10 mouse cellular contexts compared by ENCODE assay signal in genomic region chr1:191592016-191592720, GRCm38 (mm10). TPM values are rescaled to one million over a fixed set of nuclear protein-coding genes. Genes with fewer than 3 reads are reported as not detected.
DNase-seq lines count a peak whose midpoint lies in the region; TF ChIP-seq lines count a peak whose summit lies in the region.
"Had no signal": no experiment of that assay in that cellular context is flagged by ENCODE, and none has a peak within 500 bp of the region (broad histone marks: within the 10 kb centered on the region; RNA-seq: fewer than 3 reads in every experiment).

No protein-coding gene starts in this region.

- peaks cover 86% of the 10 kb centered on the region for H3K36me3 ChIP-seq in megakaryocyte, embryonic 14.5 days (replicated peaks; ENCODE audit: low read length)
- H3K36me3 ChIP-seq in forebrain, embryonic 10.5 days (replicated peaks) = peaks cover 100% of the 10 kb centered on the region

- H3K4me3 ChIP-seq in cortical plate, adult 2 months (ENCODE audit: insufficient read depth, low read length) = no peak overlapping the region
- peak overlapping the region; percentile 33 for H3K4me3 ChIP-seq in megakaryocyte, embryonic 14.5 days (replicated peaks)
- no peak overlapping the region for H3K4me3 ChIP-seq in forebrain, embryonic 10.5 days
- H3K4me3 ChIP-seq: embryonic facial prominence, embryonic 12.5 days had no signal

- H3K27me3 ChIP-seq in megakaryocyte, embryonic 14.5 days (replicated peaks) = no peaks in the 10 kb centered on the region
- no peaks in the 10 kb centered on the region for H3K27me3 ChIP-seq in forebrain, embryonic 10.5 days (ENCODE audit: poor library complexity, severe bottlenecking)
- H3K27me3 ChIP-seq: embryonic facial prominence, embryonic 12.5 days had no signal

- H3K9me3 ChIP-seq in megakaryocyte, embryonic 14.5 days = no peaks in the 10 kb centered on the region
- H3K9me3 ChIP-seq in forebrain, embryonic 10.5 days = no peaks in the 10 kb centered on the region
- H3K9me3 ChIP-seq: embryonic facial prominence, embryonic 12.5 days had no signal

- peak overlapping the region; percentile 70 for H3K27ac ChIP-seq in cortical plate, adult 2 months (ENCODE audit: insufficient read depth, low read length)
- H3K27ac ChIP-seq in forebrain, embryonic 10.5 days = no peak overlapping the region
- H3K27ac ChIP-seq: embryonic facial prominence, embryonic 12.5 days had no signal

- 94% methylated on average over 12 of the region's 12 CpGs for WGBS in forebrain, embryonic 10.5 days

- TF ChIP-seq POLR2A in cortical plate, adult 2 months (IDR thresholded peaks at IDR 0.05; ENCODE audit: extremely low read depth, insufficient read depth, low read length) = peak; percentile 42; the same call in 1 of the 2 replicates

- DNase-seq in left cerebral cortex, adult 11 months (ENCODE audit: low spot score) = peak; percentile 23
- no peak for DNase-seq in left cerebral cortex, adult 8-10 months (ENCODE audit: low spot score in 2 of 2)
- DNase-seq in heart, postnatal 4 days = peak; percentile 47
- DNase-seq in urinary bladder, postnatal 4 days (ENCODE audit: low spot score in 2 of 2) = no peak
- DNase-seq in forebrain, embryonic 10.5 days (ENCODE audit: extremely low spot score, low spot score) = no peak
- DNase-seq in ovary, adult 18-20 months (ENCODE audit: low spot score) = no peak
- DNase-seq: kidney, postnatal 36 days had no signal

- peaks cover 8% of the 10 kb centered on the region for H3K4me1 ChIP-seq in cortical plate, adult 2 months (ENCODE audit: control insufficient read depth, insufficient read depth, low read length)
- peaks cover 18% of the 10 kb centered on the region for H3K4me1 ChIP-seq in megakaryocyte, embryonic 14.5 days
- no peaks in the 10 kb centered on the region for H3K4me1 ChIP-seq in forebrain, embryonic 10.5 days
- H3K4me1 ChIP-seq: embryonic facial prominence, embryonic 12.5 days had no signal

- TF ChIP-seq CTCF in cortical plate, adult 2 months (IDR thresholded peaks at IDR 0.05; ENCODE audit: extremely low read depth, insufficient read depth, low read length) = no peak

RNA-seq across cellular contexts. Expression of gene Ints7, which starts 16.7 kb away (rescaled TPM):
- total RNA-seq in left cerebral cortex, adult 8-10 months (2022) = 10 to 100 TPM; 29.0 to 36.4 (median 32.3) TPM
- 47.3 and 50.6 TPM in 2 replicates for polyA plus RNA-seq in cortical plate, adult 2 months (2012; rRNA removed)
- 10 to 100 TPM; 34.7 to 38.0 TPM for total RNA-seq in heart, postnatal 4 days (2021)
- polyA plus RNA-seq in megakaryocyte, embryonic 14.5 days (2012; ENCODE audit: insufficient read depth, low replicate concordance) = 3.4 and 5.8 TPM in 2 replicates
- polyA plus RNA-seq in forebrain, embryonic 10.5 days (2016; fragmentation: Nextera tagmentation; extraction: Ambion mirVana) = 84.2 and 92.6 TPM in 2 replicates

RNA-seq across cellular contexts. Expression of gene Dtl, which starts 16.8 kb away (rescaled TPM):
- 1 to 10 TPM; 3.9 to 5.9 (median 5.5) TPM for total RNA-seq in left cerebral cortex, adult 8-10 months (2022)
- polyA plus RNA-seq in cortical plate, adult 2 months (2012; rRNA removed) = 5.1 and 5.3 TPM in 2 replicates
- 10 to 100 TPM; 19.7 to 20.3 TPM for total RNA-seq in heart, postnatal 4 days (2021)
- polyA plus RNA-seq in megakaryocyte, embryonic 14.5 days (2012; ENCODE audit: insufficient read depth, low replicate concordance) = 1.5 and 2.3 TPM in 2 replicates
- polyA plus RNA-seq in forebrain, embryonic 10.5 days (2016; fragmentation: Nextera tagmentation; extraction: Ambion mirVana) = 97.9 and 99.8 TPM in 2 replicates

Comparison
In these comparisons a context has a peak if more than half of its experiments do, and no peak if none do; other contexts are left out.
1. DNase-seq: peak in left cerebral cortex, adult 11 months (single experiment) and heart, postnatal 4 days (single experiment); none in left cerebral cortex, adult 8-10 months (0 of 2), urinary bladder, postnatal 4 days (0 of 2), forebrain, embryonic 10.5 days (single experiment) and ovary, adult 18-20 months (single experiment).
2. RNA of gene Dtl, which starts 16.8 kb away (polyA plus RNA-seq): 97.9 to 99.8 TPM in forebrain, embryonic 10.5 days; 5.1 to 5.3 TPM in cortical plate, adult 2 months and 1.5 to 2.3 TPM in megakaryocyte, embryonic 14.5 days; every median in the first group is over 10 times any median in the second.